Mouse (Mus musculus): ENCODE measurements around the gene Scn3b. TPM values are rescaled to one million over a fixed set of nuclear protein-coding genes. Genes with fewer than 3 reads are reported as not detected.
A peak's percentile ranks its signal among the peaks of the same experiment; 100 is the strongest.

The Scn3b gene
- polyA plus RNA-seq, 1 experiment from 2014 or later = 127 TPM

DNA sequence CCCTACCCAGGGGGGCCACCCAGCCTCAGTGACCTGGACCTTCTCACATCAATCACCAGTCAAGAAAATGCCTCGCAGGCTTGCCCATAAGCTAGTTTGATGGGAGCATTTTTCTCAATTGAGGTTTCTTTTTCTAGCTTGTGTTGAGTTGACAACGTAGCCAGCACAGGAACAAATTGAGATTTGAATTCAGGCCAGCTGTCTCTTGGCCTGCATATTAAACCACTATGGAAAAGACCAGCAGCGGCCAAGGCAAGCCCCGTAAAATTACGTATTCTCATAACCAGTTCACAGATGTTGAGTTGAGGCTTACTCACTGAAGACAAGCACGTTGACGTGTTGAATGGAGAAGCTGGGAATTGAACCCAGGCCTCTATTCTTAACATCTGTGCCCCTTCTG lies 14.0 kb downstream of the Scn3b start:
- ATAC-seq = no peak
- Histone ChIP-seq H3K9ac (replicated peaks; ENCODE audit: low read depth, low read length) (no peak overlapping the region), H3K4me2 (ENCODE audit: low read length) (no peak overlapping the region), H3K4me3 (replicated peaks; ENCODE audit: low read length) (no peak overlapping the region), H3K4me1 (replicated peaks; ENCODE audit: control insufficient read depth, insufficient read depth, low read length) (no peaks in the 10 kb centered on the region), H3K27ac (ENCODE audit: low read length) (no peak overlapping the region), H3K9me3 (ENCODE audit: control insufficient read depth, low read length) (no peaks in the 10 kb centered on the region), H3K36me3 (ENCODE audit: control insufficient read depth, insufficient read depth) (peaks cover 9% of the 10 kb centered on the region), H3K27me3 (replicated peaks; ENCODE audit: control insufficient read depth, insufficient read depth, low read length) (no peaks in the 10 kb centered on the region)
- WGBS = 72% methylated on average over 7 of the region's 7 CpGs

DNA sequence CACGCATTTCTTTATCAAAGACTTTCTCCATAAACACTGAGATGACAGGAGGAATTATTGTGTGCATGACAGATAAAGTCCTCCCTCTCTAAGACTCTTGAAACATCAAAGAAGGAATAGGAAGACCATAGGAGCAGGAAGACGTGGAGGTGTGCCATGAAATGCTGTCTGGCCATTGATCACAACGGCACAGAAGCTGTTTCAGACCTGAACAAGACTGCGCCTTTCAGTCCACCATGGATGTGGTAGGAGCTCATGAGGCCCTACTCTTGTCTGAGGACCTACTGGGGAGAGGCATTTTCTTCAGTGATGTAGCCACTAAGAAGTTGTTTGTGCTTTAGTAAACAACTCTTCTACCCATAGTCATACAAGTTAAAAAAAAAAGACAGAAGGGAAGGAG lies 23.5 kb downstream of the Scn3b start:
- no peak for ATAC-seq
- no peak overlapping the region for H3K9ac ChIP-seq (replicated peaks; ENCODE audit: low read depth, low read length)

DNA sequence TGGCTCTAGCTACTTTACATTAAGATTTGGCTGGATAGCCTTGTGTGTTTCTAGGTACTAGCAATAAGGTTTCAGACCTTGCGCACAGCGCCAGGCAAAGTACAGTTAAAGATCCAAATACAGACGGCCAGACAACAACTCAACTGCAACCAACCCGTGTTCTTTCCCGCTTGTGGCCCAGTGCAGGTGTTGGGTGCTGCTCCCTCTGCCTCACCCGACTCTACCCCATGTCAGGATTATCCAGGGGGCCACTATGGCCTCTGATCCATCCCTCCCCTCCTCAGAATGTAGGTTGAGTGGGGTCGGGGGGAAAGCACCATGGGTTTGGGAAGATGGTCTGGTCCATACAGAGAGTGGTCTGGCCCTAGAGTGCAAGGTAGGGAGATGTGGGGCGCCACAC lies 24.3 kb downstream of the Scn3b start:
- H3K4me3 ChIP-seq (replicated peaks; ENCODE audit: low read length) = no peak overlapping the region
- ATAC-seq = 0 out of 2 replicates have a peak, but pooled peaks have one; percentile 16
- no peak overlapping the region for H3K4me2 ChIP-seq (ENCODE audit: low read length)
- no peaks in the 10 kb centered on the region for H3K27me3 ChIP-seq (replicated peaks; ENCODE audit: control insufficient read depth, insufficient read depth, low read length)
- no peak overlapping the region for H3K9ac ChIP-seq (replicated peaks; ENCODE audit: low read depth, low read length)
- H3K9me3 ChIP-seq (ENCODE audit: control insufficient read depth, low read length) = no peaks in the 10 kb centered on the region
- no peaks in the 10 kb centered on the region for H3K4me1 ChIP-seq (replicated peaks; ENCODE audit: control insufficient read depth, insufficient read depth, low read length)
- peaks cover 17% of the 10 kb centered on the region for H3K36me3 ChIP-seq (ENCODE audit: control insufficient read depth, insufficient read depth)
- no peak overlapping the region for H3K27ac ChIP-seq (ENCODE audit: low read length)
- whole genome bisulfite sequencing = 94% methylated on average over 8 of the region's 8 CpGs

More for the DNA sequence above, 23.5 kb downstream of the Scn3b start:
- H3K27ac ChIP-seq (ENCODE audit: low read length) = no peak overlapping the region
- H3K27me3 ChIP-seq (replicated peaks; ENCODE audit: control insufficient read depth, insufficient read depth, low read length) = no peaks in the 10 kb centered on the region
- WGBS = 87% methylated on average over 4 of the region's 4 CpGs
- no peak overlapping the region for H3K4me2 ChIP-seq (ENCODE audit: low read length)
- no peak overlapping the region for H3K4me3 ChIP-seq (replicated peaks; ENCODE audit: low read length)
- no peaks in the 10 kb centered on the region for H3K4me1 ChIP-seq (replicated peaks; ENCODE audit: control insufficient read depth, insufficient read depth, low read length)
- no peaks in the 10 kb centered on the region for H3K9me3 ChIP-seq (ENCODE audit: control insufficient read depth, low read length)
- H3K36me3 ChIP-seq (ENCODE audit: control insufficient read depth, insufficient read depth) = peaks cover 12% of the 10 kb centered on the region

DNA sequence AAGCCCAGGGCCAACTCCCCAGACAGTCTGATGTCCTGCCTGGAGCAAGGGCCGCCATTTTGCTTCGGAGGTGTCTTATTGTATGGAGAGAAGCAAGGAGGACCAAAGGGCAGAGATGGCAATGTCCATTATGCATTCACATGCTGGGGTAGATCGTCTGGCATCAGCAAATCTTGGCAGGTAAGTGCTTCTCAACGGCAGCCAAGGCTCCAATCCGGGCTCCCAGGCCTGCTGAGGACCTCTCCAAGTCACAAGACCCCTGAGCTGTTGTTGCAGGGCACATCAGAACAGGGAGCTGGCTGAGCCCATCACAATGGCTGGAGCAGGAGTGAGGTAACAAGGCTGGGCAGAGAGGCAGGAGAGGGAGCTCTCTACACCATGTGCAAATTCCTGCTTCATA lies 24.7 kb downstream of the Scn3b start:
- Histone ChIP-seq H3K4me1 (replicated peaks; ENCODE audit: control insufficient read depth, insufficient read depth, low read length) (no peaks in the 10 kb centered on the region), H3K4me3 (replicated peaks; ENCODE audit: low read length) (no peak overlapping the region), H3K9ac (replicated peaks; ENCODE audit: low read depth, low read length) (no peak overlapping the region), H3K27ac (ENCODE audit: low read length) (no peak overlapping the region), H3K9me3 (ENCODE audit: control insufficient read depth, low read length) (no peaks in the 10 kb centered on the region), H3K27me3 (replicated peaks; ENCODE audit: control insufficient read depth, insufficient read depth, low read length) (no peaks in the 10 kb centered on the region), H3K4me2 (ENCODE audit: low read length) (no peak overlapping the region), H3K36me3 (ENCODE audit: control insufficient read depth, insufficient read depth) (peaks cover 17% of the 10 kb centered on the region)
- WGBS = 91% methylated on average over 5 of the region's 5 CpGs
- no peak for ATAC-seq

DNA sequence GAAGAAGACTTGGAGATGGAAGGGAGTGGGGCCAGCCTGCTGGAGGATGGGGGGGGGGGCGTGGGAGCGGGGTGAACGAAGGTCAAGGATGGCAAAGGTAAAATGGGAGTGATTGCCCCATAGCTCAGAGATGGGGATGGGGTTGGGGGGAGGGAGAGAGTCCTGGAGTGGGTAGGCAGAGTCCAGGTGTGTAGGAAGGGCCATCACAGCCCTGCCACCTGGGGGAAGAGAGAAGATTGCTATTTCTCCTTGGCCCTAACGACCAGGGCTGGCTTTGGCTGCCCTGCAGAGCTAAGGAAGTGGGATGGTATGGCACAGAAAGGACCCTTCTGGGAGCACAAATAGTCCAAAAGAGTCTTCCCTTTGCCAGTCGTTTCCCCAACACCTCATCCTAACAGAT lies 25.2 kb downstream of the Scn3b start:
- Histone ChIP-seq H3K36me3 (ENCODE audit: control insufficient read depth, insufficient read depth) (peaks cover 21% of the 10 kb centered on the region), H3K9ac (replicated peaks; ENCODE audit: low read depth, low read length) (no peak overlapping the region), H3K27ac (ENCODE audit: low read length) (no peak overlapping the region), H3K4me3 (replicated peaks; ENCODE audit: low read length) (no peak overlapping the region), H3K4me1 (replicated peaks; ENCODE audit: control insufficient read depth, insufficient read depth, low read length) (no peaks in the 10 kb centered on the region), H3K4me2 (ENCODE audit: low read length) (no peak overlapping the region), H3K9me3 (ENCODE audit: control insufficient read depth, low read length) (no peaks in the 10 kb centered on the region), H3K27me3 (replicated peaks; ENCODE audit: control insufficient read depth, insufficient read depth, low read length) (no peaks in the 10 kb centered on the region)
- 0 out of 2 replicates have a peak, but pooled peaks have one; percentile 3 for ATAC-seq
- WGBS = 86% methylated on average over 5 of the region's 5 CpGs

DNA sequence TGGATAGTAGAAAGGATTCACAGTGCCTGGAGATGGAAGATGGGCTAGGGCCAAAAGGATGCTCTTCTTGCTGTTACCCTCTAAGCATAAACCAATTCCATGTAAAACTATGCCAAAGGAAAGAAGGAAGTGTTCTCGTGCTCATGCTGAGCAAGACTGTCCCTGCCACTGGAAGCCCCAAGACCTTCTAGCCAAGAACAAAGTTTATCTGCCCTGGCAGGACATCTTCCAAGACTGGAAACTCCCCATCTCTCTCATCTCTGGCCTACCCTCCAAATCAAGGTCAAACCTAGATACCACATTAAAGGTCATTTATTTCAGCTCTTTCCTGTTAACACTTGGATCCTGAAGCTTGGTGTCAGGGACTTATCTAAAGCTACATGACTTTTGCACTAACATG lies 25.8 kb downstream of the Scn3b start:
- no peak for ATAC-seq
- H3K27me3 ChIP-seq (replicated peaks; ENCODE audit: control insufficient read depth, insufficient read depth, low read length) = no peaks in the 10 kb centered on the region
- no peaks in the 10 kb centered on the region for H3K4me1 ChIP-seq (replicated peaks; ENCODE audit: control insufficient read depth, insufficient read depth, low read length)
- H3K4me2 ChIP-seq (ENCODE audit: low read length) = no peak overlapping the region
- H3K9ac ChIP-seq (replicated peaks; ENCODE audit: low read depth, low read length) = no peak overlapping the region
- peaks cover 22% of the 10 kb centered on the region for H3K36me3 ChIP-seq (ENCODE audit: control insufficient read depth, insufficient read depth)
- no peaks in the 10 kb centered on the region for H3K9me3 ChIP-seq (ENCODE audit: control insufficient read depth, low read length)
- H3K27ac ChIP-seq (ENCODE audit: low read length) = no peak overlapping the region
- 71% methylated on average over 1 of the region's 1 CpGs for WGBS
- H3K4me3 ChIP-seq (replicated peaks; ENCODE audit: low read length) = no peak overlapping the region

DNA sequence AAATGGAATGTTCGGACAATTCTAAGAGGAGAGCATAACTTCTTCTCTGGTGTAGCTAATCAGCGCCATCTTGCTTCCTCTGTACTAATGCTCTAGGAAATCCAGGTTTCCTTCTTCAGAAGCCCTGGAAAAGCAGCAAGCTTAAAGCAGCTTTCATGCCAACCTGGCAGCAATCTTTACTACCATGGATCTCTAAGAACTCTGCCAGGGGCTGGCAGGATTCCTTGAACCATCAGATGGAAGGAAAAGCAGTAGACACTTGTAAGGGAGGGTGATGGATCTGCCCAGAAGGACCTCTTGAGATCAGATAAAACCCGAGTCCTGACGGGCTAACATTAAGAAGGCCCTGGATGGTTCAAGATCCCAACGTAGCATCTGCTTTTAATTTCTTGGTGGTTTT lies 27.2 kb downstream of the Scn3b start:
- H3K4me1 ChIP-seq (replicated peaks; ENCODE audit: control insufficient read depth, insufficient read depth, low read length) = no peaks in the 10 kb centered on the region
- 0 out of 2 replicates have a peak, but pooled peaks have one; percentile 13 for ATAC-seq
- 81% methylated on average over 5 of the region's 5 CpGs for WGBS
- no peak overlapping the region for H3K9ac ChIP-seq (replicated peaks; ENCODE audit: low read depth, low read length)
- H3K4me2 ChIP-seq (ENCODE audit: low read length) = no peak overlapping the region
- peaks cover 22% of the 10 kb centered on the region for H3K36me3 ChIP-seq (ENCODE audit: control insufficient read depth, insufficient read depth)
- H3K4me3 ChIP-seq (replicated peaks; ENCODE audit: low read length) = no peak overlapping the region
- no peaks in the 10 kb centered on the region for H3K9me3 ChIP-seq (ENCODE audit: control insufficient read depth, low read length)
- no peak overlapping the region for H3K27ac ChIP-seq (ENCODE audit: low read length)
- H3K27me3 ChIP-seq (replicated peaks; ENCODE audit: control insufficient read depth, insufficient read depth, low read length) = no peaks in the 10 kb centered on the region

DNA sequence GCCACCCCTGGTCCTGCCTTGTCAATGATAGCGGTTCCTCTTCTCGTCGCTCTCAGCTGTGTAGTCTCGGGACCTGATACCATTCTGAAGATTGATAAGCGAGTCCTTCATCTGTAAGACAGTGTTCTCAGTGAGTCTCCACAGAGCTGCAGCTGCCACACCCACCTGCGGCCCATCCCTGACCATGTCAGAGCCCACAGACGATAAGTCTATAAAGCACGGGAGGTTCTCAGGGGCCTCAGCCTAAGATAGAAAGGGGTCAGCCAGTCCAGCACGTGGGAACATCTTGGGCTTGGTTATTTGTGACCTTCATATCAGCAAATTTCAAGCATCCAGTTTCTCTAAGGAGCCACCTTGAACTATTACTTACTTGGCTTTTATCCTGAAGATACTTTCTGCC lies 29.0 kb downstream of the Scn3b start:
- H3K9ac ChIP-seq (replicated peaks; ENCODE audit: low read depth, low read length) = no peak overlapping the region
- H3K27me3 ChIP-seq (replicated peaks; ENCODE audit: control insufficient read depth, insufficient read depth, low read length) = no peaks in the 10 kb centered on the region
- WGBS = 93% methylated on average over 9 of the region's 9 CpGs
- H3K4me1 ChIP-seq (replicated peaks; ENCODE audit: control insufficient read depth, insufficient read depth, low read length) = no peaks in the 10 kb centered on the region
- no peaks in the 10 kb centered on the region for H3K9me3 ChIP-seq (ENCODE audit: control insufficient read depth, low read length)
- H3K27ac ChIP-seq (ENCODE audit: low read length) = no peak overlapping the region
- H3K4me3 ChIP-seq (replicated peaks; ENCODE audit: low read length) = no peak overlapping the region
- H3K4me2 ChIP-seq (ENCODE audit: low read length) = no peak overlapping the region
- peaks cover 31% of the 10 kb centered on the region for H3K36me3 ChIP-seq (ENCODE audit: control insufficient read depth, insufficient read depth)
- ATAC-seq = no peak

DNA sequence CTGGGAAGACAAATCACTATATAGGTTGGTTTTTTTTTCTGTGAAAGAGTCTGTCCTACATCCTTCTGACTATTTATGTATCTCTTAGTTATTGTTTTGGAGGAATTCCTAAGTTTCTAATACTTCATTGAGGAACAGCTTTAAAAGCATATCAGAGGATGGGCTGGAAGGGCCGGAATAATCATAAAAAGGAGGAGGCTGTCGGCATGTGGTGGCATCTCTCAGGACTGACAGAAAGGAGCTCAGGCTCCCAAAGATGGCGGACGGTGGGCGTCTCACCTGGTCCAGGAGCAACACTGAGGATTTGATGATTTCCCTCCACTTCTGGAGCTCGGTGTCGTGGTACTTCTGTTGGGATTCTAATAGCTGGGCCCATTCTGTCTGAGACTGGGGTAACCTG lies 30.3 kb downstream of the Scn3b start:
- 97% methylated on average over 7 of the region's 7 CpGs for WGBS
- Histone ChIP-seq H3K9ac (replicated peaks; ENCODE audit: low read depth, low read length) (no peak overlapping the region), H3K27ac (ENCODE audit: low read length) (no peak overlapping the region), H3K4me3 (replicated peaks; ENCODE audit: low read length) (no peak overlapping the region), H3K36me3 (ENCODE audit: control insufficient read depth, insufficient read depth) (peaks cover 34% of the 10 kb centered on the region), H3K27me3 (replicated peaks; ENCODE audit: control insufficient read depth, insufficient read depth, low read length) (no peaks in the 10 kb centered on the region), H3K9me3 (ENCODE audit: control insufficient read depth, low read length) (no peaks in the 10 kb centered on the region), H3K4me2 (ENCODE audit: low read length) (no peak overlapping the region), H3K4me1 (replicated peaks; ENCODE audit: control insufficient read depth, insufficient read depth, low read length) (no peaks in the 10 kb centered on the region)
- no peak for ATAC-seq
